Mouse (Mus musculus) thymus, postnatal 14 days (tissue): ENCODE measurements at regions not wholly inside any gene's neighbourhood (a gene's known extent, or its start where the extent isn't known, plus 50 kb on each side); places are given as distances from the start of the nearest gene placed in this dataset.
A peak's percentile ranks its signal among the peaks of the same experiment; 100 is the strongest.

Experiments used
- DNase-seq: peaks from one replicate; pipeline ENCODE4 v3.0.0; 2021

GRCm38 (mm10) chr8:8562268-8562667, 98.8 kb downstream of the Efnb2 start:
- DNase-seq: no peak

GRCm38 (mm10) chr8:8558050-8558449, 103.0 kb downstream of the Efnb2 start:
- no peak for DNase-seq

DNA sequence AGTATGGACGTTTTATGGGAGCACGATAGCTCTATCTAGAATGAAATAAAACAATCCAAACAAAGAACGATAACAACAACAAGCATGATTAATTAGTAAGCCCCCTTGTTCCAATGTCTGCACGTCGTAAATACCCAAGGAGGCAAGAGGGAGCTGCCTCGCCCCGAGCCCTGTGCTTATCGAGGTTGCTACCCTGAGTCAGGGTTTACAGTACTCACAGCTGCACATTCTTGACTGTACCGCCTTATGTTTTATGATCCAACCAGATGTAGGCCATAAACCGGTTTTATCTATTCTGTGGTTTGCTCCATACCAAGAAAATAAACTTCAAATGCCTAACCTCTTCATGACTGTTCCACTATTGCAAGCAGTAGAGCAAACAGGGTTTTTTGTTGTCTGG, 104.9 kb downstream of the Efnb2 start:
- DNase-seq: peak; percentile 5

DNA sequence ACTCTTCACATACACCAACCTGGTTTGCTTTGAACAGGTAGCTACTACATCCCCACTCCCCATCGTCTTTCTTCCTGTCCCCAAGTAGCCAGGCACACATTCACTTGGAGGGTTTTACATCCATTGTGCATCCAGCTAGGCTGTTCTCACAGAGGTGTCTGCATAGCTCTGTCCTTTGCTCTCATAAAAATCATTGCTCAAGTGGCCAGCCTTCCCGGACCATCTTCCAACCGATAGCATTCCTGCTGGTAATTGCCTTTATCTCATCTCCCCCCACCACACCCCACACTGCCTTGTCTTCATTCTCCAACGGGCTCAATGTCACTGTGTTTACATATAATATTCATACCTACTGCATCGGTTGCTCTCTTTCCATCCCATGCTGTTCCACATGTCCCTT, 106.4 kb downstream of the Efnb2 start:
- no peak for DNase-seq

- no peak for DNase-seq
These were observed 108.3 kb downstream of the Efnb2 start for GRCm38 (mm10) chr8:8552779-8553178.

- DNase-seq: no peak
These were observed 124.4 kb downstream of the Efnb2 start for GRCm38 (mm10) chr8:8536626-8537025.

DNA sequence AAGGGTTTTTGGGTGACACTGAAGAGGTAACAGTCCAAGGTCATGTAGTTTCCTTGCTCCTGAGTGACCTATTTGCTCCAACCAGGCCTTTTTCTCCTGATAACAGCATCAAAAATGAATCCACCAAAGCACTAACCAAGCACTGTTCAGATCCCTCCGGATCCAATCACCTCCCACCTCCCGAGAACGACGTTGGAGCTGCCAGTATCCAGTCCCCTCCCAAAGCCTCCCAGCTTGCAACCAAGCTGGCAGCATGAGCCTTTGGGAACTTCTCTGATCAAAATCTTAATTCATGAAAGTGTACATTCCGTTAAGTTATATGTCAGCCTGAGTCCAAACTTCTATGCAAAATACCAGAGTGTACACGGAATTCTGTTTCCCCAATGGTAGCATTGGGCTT, 126.3 kb downstream of the Efnb2 start:
- DNase-seq: no peak

- no peak for DNase-seq
These were observed 128.1 kb downstream of the Efnb2 start for GRCm38 (mm10) chr8:8532907-8533306.

DNA sequence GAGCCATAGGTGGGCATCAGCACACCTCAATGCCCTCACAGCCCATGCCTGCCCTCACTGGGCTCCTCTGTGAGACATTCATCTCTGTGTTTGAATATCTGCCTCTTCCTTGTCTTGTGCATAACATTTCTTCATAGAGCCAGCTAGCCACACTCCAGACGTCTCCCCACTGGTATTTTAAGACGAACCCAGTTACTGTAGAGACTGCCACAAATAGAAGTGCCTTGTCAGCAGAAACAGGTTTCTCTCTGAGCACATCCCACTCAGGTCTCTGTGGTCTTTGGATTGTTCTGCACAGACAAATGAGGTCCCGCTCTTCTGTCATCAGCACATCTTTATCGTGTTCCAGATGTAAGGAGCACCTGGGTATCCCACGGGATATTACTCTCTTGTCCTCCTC, 130.5 kb downstream of the Efnb2 start:
- DNase-seq: no peak

- no peak for DNase-seq
These were observed 139.5 kb downstream of the Efnb2 start for GRCm38 (mm10) chr8:8521532-8521931.

GRCm38 (mm10) chr8:8519772-8520191, 141.3 kb downstream of the Efnb2 start:
- DNase-seq: no peak

- no peak for DNase-seq
These were observed 143.4 kb downstream of the Efnb2 start for GRCm38 (mm10) chr8:8517599-8517998.

DNA sequence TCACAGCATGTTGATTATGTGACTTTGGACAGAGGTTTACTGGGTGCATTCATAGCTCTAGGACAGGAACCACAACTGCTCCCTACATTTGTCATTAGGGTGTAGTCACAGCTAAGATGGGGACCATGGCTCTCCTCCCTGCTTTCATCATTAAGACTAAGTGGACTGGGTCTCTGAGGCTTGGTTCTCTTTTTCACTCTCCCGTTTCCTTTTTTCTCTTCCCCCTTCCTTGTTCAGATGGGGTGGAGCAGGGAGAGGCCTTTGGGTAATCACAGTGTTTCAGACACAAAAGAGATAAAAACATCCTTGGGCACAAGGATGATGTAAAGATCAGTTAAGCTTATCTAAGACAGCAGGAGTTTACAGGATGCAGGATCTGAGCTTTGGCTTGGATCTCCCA, 144.8 kb downstream of the Efnb2 start:
- DNase-seq: no peak

DNA sequence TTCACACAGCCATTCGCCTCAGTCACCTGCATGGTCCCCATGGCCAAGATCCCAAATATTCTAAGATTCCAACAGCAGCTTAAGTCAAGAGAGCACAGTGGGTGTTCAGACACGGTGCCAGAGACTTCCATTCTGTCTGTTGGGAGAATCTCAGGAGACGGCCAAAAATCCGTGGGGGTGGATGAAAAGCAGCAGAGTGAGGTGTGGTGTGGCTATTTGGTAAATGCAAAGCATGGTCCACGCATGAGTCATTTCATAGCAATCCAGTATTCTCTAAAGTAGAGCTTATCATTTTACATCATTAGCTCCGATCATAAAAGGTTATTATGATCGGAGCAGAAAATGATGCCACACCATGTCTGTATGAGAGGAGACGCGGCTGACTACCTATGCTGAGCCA, 161.1 kb downstream of the Efnb2 start:
- no peak for DNase-seq

DNA sequence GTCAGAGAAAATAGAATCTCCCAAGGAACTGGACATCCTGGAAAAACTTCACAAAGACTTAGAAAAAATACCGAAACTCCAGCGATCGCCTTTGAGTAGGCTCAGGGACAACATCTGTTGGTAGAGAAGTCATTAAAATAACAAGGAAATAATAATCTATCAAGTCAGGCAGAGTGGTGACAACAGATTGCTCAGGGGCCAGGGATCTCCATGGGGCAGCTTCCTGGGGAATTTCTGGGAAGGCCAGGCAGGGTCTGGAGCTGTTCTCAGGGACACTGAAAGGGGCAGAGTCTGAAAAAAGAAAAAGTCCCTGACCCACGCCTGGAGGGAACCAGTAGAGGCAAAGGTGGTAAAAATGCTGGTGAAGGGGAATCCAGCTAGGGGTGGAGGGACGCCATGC, 162.3 kb downstream of the Efnb2 start:
- no peak for DNase-seq

DNA sequence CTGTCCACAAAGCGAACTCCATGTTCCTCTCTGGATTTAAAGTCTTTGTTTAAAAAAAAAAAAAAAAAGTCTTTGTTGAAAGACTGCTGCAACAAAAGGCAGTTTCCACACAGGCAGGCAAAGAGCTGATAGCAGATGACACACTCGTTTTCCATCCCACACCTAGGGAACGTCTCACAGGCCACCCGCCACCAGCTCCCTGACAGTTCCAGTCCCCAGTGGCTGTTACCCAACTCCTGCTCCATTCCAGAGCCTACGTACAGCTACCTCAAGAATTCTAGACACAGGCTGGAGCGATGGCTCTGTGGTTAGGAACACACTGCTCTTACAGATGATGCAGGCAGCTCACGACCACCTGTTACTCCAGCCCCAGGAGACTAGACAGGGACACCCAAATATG, 165.6 kb downstream of the Efnb2 start:
- no peak for DNase-seq

- DNase-seq: no peak
These were observed 166.8 kb downstream of the Efnb2 start for GRCm38 (mm10) chr8:8494281-8494680.

GRCm38 (mm10) chr8:8491908-8492307, 169.1 kb downstream of the Efnb2 start:
- DNase-seq: no peak

- DNase-seq: no peak
These were observed 171.3 kb downstream of the Efnb2 start for GRCm38 (mm10) chr8:8489784-8490183.

- DNase-seq: peak; percentile 7
These were observed 172.1 kb downstream of the Efnb2 start for GRCm38 (mm10) chr8:8488695-8489571.

- no peak for DNase-seq
These were observed 172.8 kb downstream of the Efnb2 start for GRCm38 (mm10) chr8:8488191-8488694.

- DNase-seq: no peak
These were observed 173.3 kb downstream of the Efnb2 start for GRCm38 (mm10) chr8:8487706-8488105.

GRCm38 (mm10) chr8:8486866-8487265, 174.2 kb downstream of the Efnb2 start:
- DNase-seq: no peak

- DNase-seq: no peak
These were observed 175.8 kb downstream of the Efnb2 start for GRCm38 (mm10) chr8:8485252-8485651.

- no peak for DNase-seq
These were observed 176.5 kb downstream of the Efnb2 start for GRCm38 (mm10) chr8:8484546-8484945.
